Mouse (Mus musculus) megakaryocyte, embryonic 14.5 days (primary cell): ENCODE measurements around the gene Mslnl. TPM values are rescaled to one million over a fixed set of nuclear protein-coding genes. Genes with fewer than 3 reads are reported as not detected.
A peak's percentile ranks its signal among the peaks of the same experiment; 100 is the strongest.

Experiments
- H3K27me3 ChIP-seq: replicated peaks from 2 replicates; pipeline ENCODE3; 2012; ENCODE audit warnings: inconsistent platforms
- H3K36me3 ChIP-seq: replicated peaks from 2 replicates; pipeline ENCODE3; 2012; ENCODE audit warnings: low read length, inconsistent platforms, mixed read lengths
- H3K4me1 ChIP-seq: 2 replicates; pipeline ENCODE4 v1.6.1; 2012; ENCODE audit warnings: inconsistent platforms
- H3K4me3 ChIP-seq: replicated peaks from 2 replicates; pipeline ENCODE3; 2012; ENCODE audit warnings: moderate library complexity, mild to moderate bottlenecking, inconsistent platforms
- H3K9me3 ChIP-seq: 2 replicates; pipeline ENCODE4 v1.6.1; 2012; ENCODE audit warnings: inconsistent platforms
- FLI1 ChIP-seq: IDR thresholded peaks from 2 replicates; pipeline ENCODE4 v1.6.1; 2012; ENCODE audit warnings: low read length, inconsistent platforms, mixed read lengths
- GATA1 ChIP-seq: IDR thresholded peaks from 3 replicates; pipeline ENCODE4 v1.6.1; 2012; ENCODE audit warnings: mixed read lengths, low read length, inconsistent platforms, borderline replicate concordance
- polyA plus RNA-seq: library from polyadenylated mRNA; stranded (reverse); fragments of >175 nt; gene quantifications from 2 replicates; pipeline ENCODE4 v1.2.3, GENCODE M21; 2012; ENCODE audit warnings: low replicate concordance; ENCODE audit not compliant: insufficient read depth

The Mslnl gene
- polyA plus RNA-seq, 1 experiment, result not detected

DNA sequence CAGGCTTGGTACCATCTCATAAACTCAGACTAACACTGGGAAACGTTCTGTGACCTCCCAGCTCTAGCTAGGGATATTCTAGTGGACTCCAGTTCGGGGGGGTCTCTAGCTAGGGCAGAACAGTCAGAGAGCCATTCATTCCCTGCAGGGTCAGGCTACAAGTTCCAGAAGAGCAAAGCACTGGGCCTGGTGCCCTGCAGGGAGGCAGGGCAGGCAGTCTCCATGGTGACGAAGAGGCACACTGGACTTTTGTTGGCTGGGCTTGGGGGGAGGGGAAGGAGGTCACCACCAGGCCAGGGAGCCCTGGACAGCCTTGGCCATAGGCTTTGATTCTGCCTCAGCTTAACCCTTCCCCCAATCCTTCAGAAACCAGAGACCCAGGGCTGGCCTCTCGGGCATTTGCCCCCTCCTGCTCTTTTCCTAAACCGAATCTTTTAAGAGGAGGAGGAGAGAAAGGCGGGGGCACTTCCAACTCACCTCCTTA, 59.8 kb downstream of the Mslnl start, which contains the start of gene AC134908.4:
AC134908.4 (minus strand) TSS at position 51 of the 484 bp plus-strand sequence.
- H3K4me3 ChIP-seq, result peak within 1 kb of the TSS; percentile 91
- TF ChIP-seq FLI1, result no peak
- no peak for TF ChIP-seq GATA1
- no peaks in the 10 kb centered on the region for H3K9me3 ChIP-seq
- peaks cover 69% of the 10 kb centered on the region for H3K4me1 ChIP-seq
- H3K27me3 ChIP-seq, result peaks cover 21% of the 10 kb centered on the region
- peaks cover 15% of the 10 kb centered on the region for H3K36me3 ChIP-seq

DNA sequence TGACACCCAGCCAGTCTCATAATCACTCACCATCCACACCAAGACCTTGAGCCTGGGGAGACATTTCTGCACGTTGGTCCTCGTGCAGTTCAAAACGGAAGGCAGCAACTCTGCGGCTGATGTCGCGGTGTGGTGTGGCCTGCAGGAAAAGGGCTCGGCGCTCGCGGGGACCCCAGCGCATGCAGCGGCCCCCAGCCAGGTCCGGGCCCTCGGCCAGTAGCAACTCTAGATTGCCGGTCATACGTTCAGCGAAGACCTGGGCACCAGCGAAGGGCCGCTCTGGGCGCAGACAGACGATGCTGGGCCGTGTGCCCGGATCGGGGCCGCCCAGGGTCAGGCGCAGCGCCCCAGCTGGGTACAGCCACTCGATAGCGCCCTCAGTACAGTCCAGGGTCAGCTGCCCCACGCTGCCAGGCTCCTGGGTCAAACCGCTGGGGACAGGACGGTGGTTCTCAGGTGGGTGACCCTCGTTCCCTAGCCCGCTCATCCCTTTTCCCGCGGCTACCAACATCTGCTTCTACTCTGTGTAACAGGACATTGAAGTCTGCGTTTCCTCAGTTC, 60.4 kb downstream of the Mslnl start:
- Histone ChIP-seq H3K27me3 (peaks cover 18% of the 10 kb centered on the region), H3K4me1 (peaks cover 62% of the 10 kb centered on the region), H3K9me3 (no peaks in the 10 kb centered on the region), H3K36me3 (peaks cover 12% of the 10 kb centered on the region), H3K4me3 (peak overlapping the region; percentile 91)
- TF ChIP-seq GATA1 (no peak), FLI1 (no peak)

DNA sequence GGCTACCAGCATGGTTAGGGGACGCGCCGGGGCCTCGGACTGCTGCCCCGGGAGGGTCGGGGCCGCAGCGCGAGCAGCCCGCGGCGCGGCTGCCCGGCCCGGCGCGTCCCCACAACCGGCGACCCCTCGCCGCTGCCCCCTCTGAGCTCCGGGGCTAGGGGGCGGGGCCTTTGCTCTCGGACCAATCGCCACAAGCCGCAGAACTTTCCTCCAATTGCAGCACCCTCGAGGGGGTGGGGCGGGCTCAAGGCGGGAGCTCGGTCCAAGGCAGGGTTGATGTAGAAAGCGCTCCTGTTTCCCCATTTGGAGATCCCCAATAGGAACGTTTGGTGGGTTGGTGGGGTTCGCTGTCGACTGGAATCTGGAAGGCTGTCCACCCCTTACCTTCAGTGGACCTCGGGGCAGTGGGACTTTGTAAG, 61.1 kb downstream of the Mslnl start, which contains the start of gene Metrn:
Metrn (minus strand) TSS at position 186 of the 419 bp plus-strand sequence.
- peaks cover 56% of the 10 kb centered on the region for H3K4me1 ChIP-seq
- TF ChIP-seq FLI1 (no peak), GATA1 (no peak)
- peaks cover 22% of the 10 kb centered on the region for H3K27me3 ChIP-seq
- peaks cover 12% of the 10 kb centered on the region for H3K36me3 ChIP-seq
- no peaks in the 10 kb centered on the region for H3K9me3 ChIP-seq
- peak within 1 kb of the TSS; percentile 91 for H3K4me3 ChIP-seq

Other genes with a start within 250 kb of the Mslnl start
- not detected in 2 replicates for gene Sstr5, start 238.8 kb upstream of the Mslnl start, polyA plus RNA-seq
- 3.8 TPM in 1 of 2 replicates, not detected in the other for gene Sox8, start 165.4 kb upstream of the Mslnl start, polyA plus RNA-seq
- 17.8 and 34.8 TPM in 2 replicates for gene Lmf1, start 157.0 kb upstream of the Mslnl start, polyA plus RNA-seq
- not detected in 2 replicates for gene Gng13, start 18.9 kb upstream of the Mslnl start, polyA plus RNA-seq
- gene Chtf18, start 8.6 kb upstream of the Mslnl start, polyA plus RNA-seq, result 4.6 and 30.7 TPM in 2 replicates
- gene Rpusd1, start 8.4 kb upstream of the Mslnl start, polyA plus RNA-seq, result 27.9 and 63.5 TPM in 2 replicates
- not detected in 2 replicates for gene Msln, start 18.3 kb downstream of the Mslnl start, polyA plus RNA-seq
- gene Narfl, start 37.7 kb downstream of the Mslnl start, polyA plus RNA-seq, result 5.5 and 12.7 TPM in 2 replicates
- gene Haghl, start 49.6 kb downstream of the Mslnl start, polyA plus RNA-seq, result 14.8 and 29.7 TPM in 2 replicates
- gene Ccdc78, start 50.5 kb downstream of the Mslnl start, polyA plus RNA-seq, result not detected in 2 replicates
- 17.4 and 23.4 TPM in 2 replicates for gene Fam173a, start 56.9 kb downstream of the Mslnl start, polyA plus RNA-seq
- not detected in 2 replicates for gene AC134908.4, start 59.6 kb downstream of the Mslnl start, polyA plus RNA-seq
- gene Metrn, start 61.1 kb downstream of the Mslnl start, polyA plus RNA-seq, result 59.9 and 91.1 TPM in 2 replicates
- 0.15 TPM in 1 of 2 replicates, not detected in the other for gene Fbxl16, start 73.0 kb downstream of the Mslnl start, polyA plus RNA-seq
- 6.4 and 8.2 TPM in 2 replicates for gene Wdr24, start 87.6 kb downstream of the Mslnl start, polyA plus RNA-seq
- gene Jmjd8, start 92.8 kb downstream of the Mslnl start, polyA plus RNA-seq, result 2.4 and 7.8 TPM in 2 replicates
- 34.5 and 115 TPM in 2 replicates for gene Stub1, start 97.4 kb downstream of the Mslnl start, polyA plus RNA-seq
- gene Rhbdl1, start 101.3 kb downstream of the Mslnl start, polyA plus RNA-seq, result 2.9 and 3.8 TPM in 2 replicates
- gene Gm20683, start 105.7 kb downstream of the Mslnl start, polyA plus RNA-seq, result 3.0 and 5.2 TPM in 2 replicates
- 59.4 and 75.2 TPM in 2 replicates for gene Rhot2, start 108.8 kb downstream of the Mslnl start, polyA plus RNA-seq
- gene Wdr90, start 125.5 kb downstream of the Mslnl start, polyA plus RNA-seq, result 6.0 and 10.1 TPM in 2 replicates
- 77.6 and 205 TPM in 2 replicates for gene Mcrip2, start 132.7 kb downstream of the Mslnl start, polyA plus RNA-seq
- gene Mettl26, start 139.0 kb downstream of the Mslnl start, polyA plus RNA-seq, result 22.6 and 23.9 TPM in 2 replicates
- gene Wfikkn1, start 144.8 kb downstream of the Mslnl start, polyA plus RNA-seq, result 1.9 and 3.1 TPM in 2 replicates
- 8.8 and 24.8 TPM in 2 replicates for gene Rab40c, start 183.7 kb downstream of the Mslnl start, polyA plus RNA-seq
- 48.5 and 65.5 TPM in 2 replicates for gene Pigq, start 208.9 kb downstream of the Mslnl start, polyA plus RNA-seq
- gene Nhlrc4, start 208.9 kb downstream of the Mslnl start, polyA plus RNA-seq, result not detected in 2 replicates
- gene A930017K11Rik, start 216.5 kb downstream of the Mslnl start, polyA plus RNA-seq, result not detected in 2 replicates
- gene Capn15, start 249.8 kb downstream of the Mslnl start, polyA plus RNA-seq, result 12.2 and 39.3 TPM in 2 replicates